11 mouse cellular contexts compared by ENCODE assay signal in genomic region chr16:95929700-95930435, GRCm38 (mm10).
DNase-seq lines count a peak whose midpoint lies in the region; ATAC-seq and TF ChIP-seq lines count a peak whose summit lies in the region.
"Had no signal": no experiment of that assay in that cellular context is flagged by ENCODE, and none has a peak within 500 bp of the region (broad histone marks: within the 10 kb centered on the region; RNA-seq: fewer than 3 reads in every experiment).

No protein-coding gene starts in this region.

- H3K4me2 ChIP-seq in lung, embryonic 14.5 days = no peak overlapping the region
- H3K4me2 ChIP-seq: forebrain, embryonic 12.5 days had no signal

- peak overlapping the region; percentile 82 for H3K27ac ChIP-seq in lung, embryonic 14.5 days (ENCODE audit: low read depth)
- peak overlapping the region; percentile 91 for H3K27ac ChIP-seq in macrophage
- H3K27ac ChIP-seq: forebrain, embryonic 12.5 days had no signal

- H3K9ac ChIP-seq in lung, embryonic 14.5 days = no peak overlapping the region
- H3K9ac ChIP-seq: forebrain, embryonic 12.5 days had no signal

- no peaks in the 10 kb centered on the region for H3K9me3 ChIP-seq in lung, embryonic 14.5 days (ENCODE audit: low read depth, low read length)
- H3K9me3 ChIP-seq: forebrain, embryonic 12.5 days; megakaryocyte, embryonic 14.5 days had no signal

- no peak for TF ChIP-seq CTCF in lung, embryonic 14.5 days (IDR thresholded peaks at IDR 0.05; ENCODE audit: low read depth)

- H3K36me3 ChIP-seq in lung, embryonic 14.5 days (ENCODE audit: insufficient read depth) = no peaks in the 10 kb centered on the region
- H3K36me3 ChIP-seq in macrophage (ENCODE audit: inconsistent target) = no peaks in the 10 kb centered on the region
- H3K36me3 ChIP-seq: forebrain, embryonic 12.5 days had no signal

- H3K4me3 ChIP-seq in lung, embryonic 14.5 days (ENCODE audit: low read depth, low read length) = no peak overlapping the region
- H3K4me3 ChIP-seq in macrophage (ENCODE audit: inconsistent target) = no peak overlapping the region
- H3K4me3 ChIP-seq: forebrain, embryonic 12.5 days; megakaryocyte, embryonic 14.5 days had no signal

- no peak for ATAC-seq in lung, embryonic 14.5 days (ENCODE audit: insufficient read depth)

- H3K27me3 ChIP-seq in lung, embryonic 14.5 days (ENCODE audit: insufficient read depth, low read length) = no peaks in the 10 kb centered on the region
- H3K27me3 ChIP-seq: forebrain, embryonic 12.5 days had no signal

- H3K4me1 ChIP-seq in lung, embryonic 14.5 days (ENCODE audit: insufficient read depth) = peaks cover 17% of the 10 kb centered on the region; the same call in 1 of the 2 replicates

- 64% methylated on average over 14 of the region's 14 CpGs for WGBS in lung, embryonic 14.5 days
- 52% methylated on average over 14 of the region's 14 CpGs for WGBS in macrophage (ENCODE audit: missing documents)

- no peak for DNase-seq in lung, embryonic 14.5 days
- DNase-seq in lung, postnatal 14 days = no peak
- peak; percentile 15 for DNase-seq in T-cell, adult 2 months (ENCODE audit: low spot score)
- peak; percentile 69 for DNase-seq in thymus, postnatal 14 days
- no peak for DNase-seq in adipocyte (ENCODE audit: low spot score)
- no peak for DNase-seq in ovary, postnatal 14 days (ENCODE audit: low spot score)
- DNase-seq: kidney, adult 11 months; layer of hippocampus, postnatal 36 days had no signal

- H3K79me2 ChIP-seq in macrophage (ENCODE audit: inconsistent target) = no peaks in the 10 kb centered on the region

Comparison
In these comparisons a context has a peak if more than half of its experiments do, and no peak if none do; other contexts are left out.
1. DNase-seq: peak in T-cell, adult 2 months (single experiment) and thymus, postnatal 14 days (single experiment); none in lung, embryonic 14.5 days (single experiment), lung, postnatal 14 days (single experiment), adipocyte (single experiment) and ovary, postnatal 14 days (single experiment).